7 mouse cellular contexts compared by ENCODE assay signal in the genomic region with DNA sequence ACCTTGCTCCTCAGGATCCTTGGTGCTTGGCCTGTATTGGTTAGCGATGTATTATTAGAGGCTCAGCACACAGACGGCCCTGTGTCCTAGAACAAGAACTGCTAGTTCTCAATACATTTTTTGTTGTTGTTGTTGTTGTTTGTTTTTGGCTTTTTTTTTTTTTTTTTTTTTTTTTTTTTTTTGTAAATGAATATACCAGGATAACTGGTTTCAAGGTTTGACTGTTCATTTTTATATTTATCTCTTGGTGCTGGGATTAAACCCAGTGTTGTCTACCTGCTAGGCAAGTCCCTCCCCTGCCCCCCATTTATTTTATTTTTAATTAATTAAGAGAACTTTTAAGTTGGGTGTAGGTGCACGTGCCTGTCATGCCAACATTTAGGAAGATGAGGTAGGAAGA. TPM values are rescaled to one million over a fixed set of nuclear protein-coding genes. Genes with fewer than 3 reads are reported as not detected.
A peak's percentile ranks its signal among the peaks of the same experiment; 100 is the strongest.
DNase-seq lines count a peak whose midpoint lies in the region; ATAC-seq lines count a peak whose summit lies in the region.

No protein-coding gene starts in this region.

- no peak for ATAC-seq in megakaryocyte, adult 5-6 weeks (ENCODE audit: poor library complexity, severe bottlenecking)
- no peak; the same call in 1 of the 2 replicates for ATAC-seq in forebrain, embryonic 11.5 days (replicated peaks; ENCODE audit: low FRiP score)
- no peak for ATAC-seq in limb, embryonic 13.5 days (ENCODE audit: low FRiP score, low read depth)
- no peak for ATAC-seq in stomach, embryonic 15.5 days (ENCODE audit: insufficient read depth, low FRiP score, low read depth)

- no peak for DNase-seq in forebrain, embryonic 11.5 days (ENCODE audit: low spot score)
- DNase-seq in right cerebral cortex, postnatal 10 days (ENCODE audit: low spot score in 2 of 2): no peak
- DNase-seq in gastrocnemius, adult 8-10 months (ENCODE audit: low spot score in 2 of 2): no peak

- H3K27me3 ChIP-seq in megakaryocyte, embryonic 14.5 days (replicated peaks): no peaks in the 10 kb centered on the region
- H3K27me3 ChIP-seq in forebrain, embryonic 11.5 days (ENCODE audit: control insufficient read depth, insufficient read depth, low read length): no peaks in the 10 kb centered on the region
- no peaks in the 10 kb centered on the region for H3K27me3 ChIP-seq in limb, embryonic 13.5 days
- H3K27me3 ChIP-seq in stomach, embryonic 15.5 days (replicated peaks): no peaks in the 10 kb centered on the region

- peak overlapping the region; percentile 37 for H3K4me2 ChIP-seq in forebrain, embryonic 11.5 days (ENCODE audit: low read depth, low read length, severe bottlenecking)
- H3K4me2 ChIP-seq in limb, embryonic 13.5 days (replicated peaks): peak overlapping the region; percentile 57
- H3K4me2 ChIP-seq in stomach, embryonic 15.5 days: peak overlapping the region; percentile 56

- no peak overlapping the region for H3K27ac ChIP-seq in forebrain, embryonic 11.5 days (ENCODE audit: low read depth, low read length)
- peak overlapping the region; percentile 81 for H3K27ac ChIP-seq in limb, embryonic 13.5 days
- peak overlapping the region; percentile 87 for H3K27ac ChIP-seq in stomach, embryonic 15.5 days

- peak overlapping the region; percentile 37; the same call in 1 of the 2 replicates for H3K9ac ChIP-seq in forebrain, embryonic 11.5 days (ENCODE audit: low read length)
- H3K9ac ChIP-seq in limb, embryonic 13.5 days: peak overlapping the region; percentile 62
- peak overlapping the region; percentile 32; the same call in 1 of the 2 replicates for H3K9ac ChIP-seq in stomach, embryonic 15.5 days

- WGBS in forebrain, embryonic 11.5 days: 59% methylated on average over 3 of the region's 3 CpGs
- 62% methylated on average over 3 of the region's 3 CpGs for WGBS in limb, embryonic 13.5 days
- 50% methylated on average over 3 of the region's 3 CpGs for WGBS in stomach, embryonic 15.5 days

- H3K4me1 ChIP-seq in megakaryocyte, embryonic 14.5 days: peaks cover 30% of the 10 kb centered on the region
- 0 out of 2 replicates have a peak, but pooled peaks cover 2% of the 10 kb centered on the region for H3K4me1 ChIP-seq in forebrain, embryonic 11.5 days (replicated peaks; ENCODE audit: control insufficient read depth, insufficient read depth, low read length)
- H3K4me1 ChIP-seq in limb, embryonic 13.5 days: 0 out of 2 replicates have a peak, but pooled peaks cover 4% of the 10 kb centered on the region
- H3K4me1 ChIP-seq in stomach, embryonic 15.5 days: no peaks in the 10 kb centered on the region; the same call in 1 of the 2 replicates

- H3K36me3 ChIP-seq in megakaryocyte, embryonic 14.5 days (replicated peaks; ENCODE audit: low read length): no peaks in the 10 kb centered on the region
- no peaks in the 10 kb centered on the region for H3K36me3 ChIP-seq in forebrain, embryonic 11.5 days (ENCODE audit: control insufficient read depth, insufficient read depth, low read length)
- no peaks in the 10 kb centered on the region for H3K36me3 ChIP-seq in limb, embryonic 13.5 days
- no peaks in the 10 kb centered on the region for H3K36me3 ChIP-seq in stomach, embryonic 15.5 days

- 0 out of 2 replicates have a peak, but pooled peaks cover 3% of the 10 kb centered on the region for H3K9me3 ChIP-seq in megakaryocyte, embryonic 14.5 days
- H3K9me3 ChIP-seq in forebrain, embryonic 11.5 days (ENCODE audit: control insufficient read depth, low read length): no peaks in the 10 kb centered on the region
- H3K9me3 ChIP-seq in limb, embryonic 13.5 days: no peaks in the 10 kb centered on the region
- H3K9me3 ChIP-seq in stomach, embryonic 15.5 days: no peaks in the 10 kb centered on the region

- peak overlapping the region; percentile 92 for H3K4me3 ChIP-seq in megakaryocyte, embryonic 14.5 days (replicated peaks)
- H3K4me3 ChIP-seq in forebrain, embryonic 11.5 days (ENCODE audit: low read depth, low read length): peak overlapping the region; percentile 19; the same call in 1 of the 2 replicates
- peak overlapping the region; percentile 43 for H3K4me3 ChIP-seq in limb, embryonic 13.5 days
- peak overlapping the region; percentile 40 for H3K4me3 ChIP-seq in stomach, embryonic 15.5 days (replicated peaks)

RNA-seq across cellular contexts. Expression of a gene that starts 6.5 kb away (rescaled TPM):
- polyA plus RNA-seq in megakaryocyte, embryonic 14.5 days (2012; ENCODE audit: insufficient read depth, low replicate concordance): 5.6 and 8.3 TPM in 2 replicates
- total RNA-seq in megakaryocyte, adult 5-6 weeks (2015): 30.3 and 30.4 TPM in 2 replicates
- 44.9 and 50.4 TPM in 2 replicates for total RNA-seq in megakaryocyte, adult 5-6 weeks (2017)
- polyA plus RNA-seq in forebrain, embryonic 11.5 days (2014; fragmentation: Nextera tagmentation; extraction: Ambion mirVana): 111 and 116 TPM in 2 replicates
- polyA plus RNA-seq in limb, embryonic 13.5 days (2015; fragmentation: Nextera tagmentation; extraction: Ambion mirVana): 71.4 and 72.6 TPM in 2 replicates
- polyA plus RNA-seq in stomach, embryonic 15.5 days (2015; fragmentation: Nextera tagmentation; extraction: Ambion mirVana): 40.4 and 47.7 TPM in 2 replicates
- not detected for total RNA-seq in gastrocnemius, adult 8-10 months (2022)

RNA-seq across cellular contexts. Expression of a gene that starts 32.9 kb away (rescaled TPM):
- polyA plus RNA-seq in megakaryocyte, embryonic 14.5 days (2012; ENCODE audit: insufficient read depth, low replicate concordance): 358 and 2,282 TPM in 2 replicates
- 2,618 and 2,625 TPM in 2 replicates for total RNA-seq in megakaryocyte, adult 5-6 weeks (2015)
- 984 and 1,065 TPM in 2 replicates for total RNA-seq in megakaryocyte, adult 5-6 weeks (2017)
- 797 and 841 TPM in 2 replicates for polyA plus RNA-seq in forebrain, embryonic 11.5 days (2014; fragmentation: Nextera tagmentation; extraction: Ambion mirVana)
- polyA plus RNA-seq in limb, embryonic 13.5 days (2015; fragmentation: Nextera tagmentation; extraction: Ambion mirVana): 885 and 930 TPM in 2 replicates
- polyA plus RNA-seq in stomach, embryonic 15.5 days (2015; fragmentation: Nextera tagmentation; extraction: Ambion mirVana): 968 and 983 TPM in 2 replicates
- total RNA-seq in gastrocnemius, adult 8-10 months (2022): 100 to 1,000 TPM; 486 to 610 (median 547) TPM

RNA-seq across cellular contexts. Expression of a gene that starts 55.2 kb away (rescaled TPM):
- 13.2 and 16.0 TPM in 2 replicates for polyA plus RNA-seq in megakaryocyte, embryonic 14.5 days (2012; ENCODE audit: insufficient read depth, low replicate concordance)
- 4.9 and 6.2 TPM in 2 replicates for total RNA-seq in megakaryocyte, adult 5-6 weeks (2015)
- total RNA-seq in megakaryocyte, adult 5-6 weeks (2017): 3.0 and 4.2 TPM in 2 replicates
- polyA plus RNA-seq in forebrain, embryonic 11.5 days (2014; fragmentation: Nextera tagmentation; extraction: Ambion mirVana): 16.0 and 17.4 TPM in 2 replicates
- 3.1 and 3.5 TPM in 2 replicates for polyA plus RNA-seq in limb, embryonic 13.5 days (2015; fragmentation: Nextera tagmentation; extraction: Ambion mirVana)
- 3.8 and 4.7 TPM in 2 replicates for polyA plus RNA-seq in stomach, embryonic 15.5 days (2015; fragmentation: Nextera tagmentation; extraction: Ambion mirVana)
- under 1 TPM; 0.29 to 0.89 (median 0.46) TPM for total RNA-seq in gastrocnemius, adult 8-10 months (2022)

Comparison
In these comparisons a context has a peak if more than half of its experiments do, and no peak if none do; other contexts are left out.
1. H3K4me3 ChIP-seq: peak in every context shown above with its lines; median percentile 92 in megakaryocyte, embryonic 14.5 days; 43 in limb, embryonic 13.5 days; 40 in stomach, embryonic 15.5 days; 19 in forebrain, embryonic 11.5 days.